Comparison of ENCODE assay signal across 12 mouse cellular contexts in the genomic region with DNA sequence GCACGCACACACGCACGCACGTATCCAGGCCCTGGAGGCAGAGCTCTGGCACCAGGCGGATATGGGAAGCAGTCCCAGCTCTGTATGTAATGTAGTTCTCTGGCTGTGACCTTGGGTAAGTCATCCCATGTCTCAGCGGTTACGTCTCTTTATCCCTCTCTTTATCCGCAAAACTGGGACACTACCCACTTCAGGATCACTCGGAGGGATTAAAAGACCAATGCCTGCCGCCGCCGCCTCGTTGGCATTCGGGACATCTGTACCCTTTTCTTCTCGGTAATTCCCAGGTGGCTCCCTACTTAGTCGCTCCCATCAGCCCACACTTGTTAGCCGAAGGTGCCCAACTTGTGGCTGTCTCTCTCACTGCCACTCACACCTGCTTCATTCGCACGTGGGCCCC. TPM values are rescaled to one million over a fixed set of nuclear protein-coding genes. Genes with fewer than 3 reads are reported as not detected.
DNase-seq lines count a peak whose midpoint lies in the region; ATAC-seq and TF ChIP-seq lines count a peak whose summit lies in the region.
"Had no signal": no experiment of that assay in that cellular context is flagged by ENCODE, and none has a peak within 500 bp of the region (broad histone marks: within the 10 kb centered on the region; RNA-seq: fewer than 3 reads in every experiment).

No protein-coding gene starts in this region.

- no peaks in the 10 kb centered on the region for H3K9me3 ChIP-seq in hindbrain, embryonic 12.5 days (replicated peaks)
- H3K9me3 ChIP-seq in hindbrain, embryonic 14.5 days (ENCODE audit: control insufficient read depth, low read length): no peaks in the 10 kb centered on the region
- H3K9me3 ChIP-seq in E14TG2a.4 (ENCODE audit: low read length): no peaks in the 10 kb centered on the region
- no peaks in the 10 kb centered on the region for H3K9me3 ChIP-seq in embryonic facial prominence, embryonic 10.5 days
- no peaks in the 10 kb centered on the region for H3K9me3 ChIP-seq in midbrain, embryonic 12.5 days

- TF ChIP-seq CTCF in E14TG2a.4 (conservative IDR thresholded peaks at IDR 0.05; ENCODE audit: low read length): no peak

- DNase-seq in hindbrain, embryonic 14.5 days (ENCODE audit: low spot score): no peak
- DNase-seq in embryonic facial prominence, embryonic 10.5 days (ENCODE audit: low spot score): no peak
- no peak for DNase-seq in cerebellum, adult 8-10 months
- no peak for DNase-seq in embryo, embryonic 10.5 days (ENCODE audit: low spot score)
- no peak for DNase-seq in gastrocnemius, adult 8-10 months (ENCODE audit: low spot score in 2 of 2)
- DNase-seq: cerebellum, adult 9-10 months; heart, adult 2 months; heart, postnatal 36 days; right cerebral cortex, postnatal 4 days had no signal

- H3K4me3 ChIP-seq in hindbrain, embryonic 12.5 days: no peak overlapping the region
- no peak overlapping the region for H3K4me3 ChIP-seq in hindbrain, embryonic 14.5 days (replicated peaks; ENCODE audit: low read length)
- peak overlapping the region; percentile 48 for H3K4me3 ChIP-seq in E14TG2a.4 (replicated peaks; ENCODE audit: low read length)
- H3K4me3 ChIP-seq in embryonic facial prominence, embryonic 10.5 days: no peak overlapping the region
- no peak overlapping the region for H3K4me3 ChIP-seq in midbrain, embryonic 12.5 days
- H3K4me3 ChIP-seq: heart, adult 2 months had no signal

- H3K4me1 ChIP-seq in hindbrain, embryonic 12.5 days: peaks cover 54% of the 10 kb centered on the region
- H3K4me1 ChIP-seq in hindbrain, embryonic 14.5 days (replicated peaks; ENCODE audit: control insufficient read depth, insufficient read depth, low read length): peaks cover 10% of the 10 kb centered on the region
- peaks cover 77% of the 10 kb centered on the region for H3K4me1 ChIP-seq in E14TG2a.4 (replicated peaks; ENCODE audit: low read depth, low read length)
- peaks cover 72% of the 10 kb centered on the region for H3K4me1 ChIP-seq in embryonic facial prominence, embryonic 10.5 days
- H3K4me1 ChIP-seq in midbrain, embryonic 12.5 days: peaks cover 59% of the 10 kb centered on the region

- H3K4me2 ChIP-seq in hindbrain, embryonic 12.5 days (replicated peaks): no peak overlapping the region
- no peak overlapping the region for H3K4me2 ChIP-seq in hindbrain, embryonic 14.5 days (replicated peaks)
- H3K4me2 ChIP-seq in midbrain, embryonic 12.5 days (replicated peaks): no peak overlapping the region

- H3K36me3 ChIP-seq in hindbrain, embryonic 12.5 days: peaks cover 17% of the 10 kb centered on the region
- H3K36me3 ChIP-seq in hindbrain, embryonic 14.5 days (replicated peaks; ENCODE audit: control insufficient read depth, insufficient read depth): no peaks in the 10 kb centered on the region
- peaks cover 65% of the 10 kb centered on the region for H3K36me3 ChIP-seq in E14TG2a.4 (ENCODE audit: insufficient read depth, low read length)
- peaks cover 84% of the 10 kb centered on the region for H3K36me3 ChIP-seq in embryonic facial prominence, embryonic 10.5 days (replicated peaks)
- peaks cover 30% of the 10 kb centered on the region for H3K36me3 ChIP-seq in midbrain, embryonic 12.5 days

- H3K9ac ChIP-seq in hindbrain, embryonic 12.5 days: no peak overlapping the region
- no peak overlapping the region for H3K9ac ChIP-seq in hindbrain, embryonic 14.5 days
- no peak overlapping the region for H3K9ac ChIP-seq in midbrain, embryonic 12.5 days (replicated peaks)

- 0 out of 2 replicates have a peak overlapping the region, but pooled peaks have one; percentile 31 for H3K27ac ChIP-seq in hindbrain, embryonic 12.5 days
- no peak overlapping the region for H3K27ac ChIP-seq in hindbrain, embryonic 14.5 days
- H3K27ac ChIP-seq in embryonic facial prominence, embryonic 10.5 days (replicated peaks): peak overlapping the region; percentile 89; the same call in 1 of the 2 replicates
- peak overlapping the region; percentile 69 for H3K27ac ChIP-seq in midbrain, embryonic 12.5 days (replicated peaks)
- H3K27ac ChIP-seq: heart, adult 2 months had no signal

- no peaks in the 10 kb centered on the region for H3K27me3 ChIP-seq in hindbrain, embryonic 12.5 days
- H3K27me3 ChIP-seq in hindbrain, embryonic 14.5 days (ENCODE audit: control insufficient read depth, insufficient read depth, low read length): 0 out of 2 replicates have a peak, but pooled peaks cover 4% of the 10 kb centered on the region
- no peaks in the 10 kb centered on the region for H3K27me3 ChIP-seq in E14TG2a.4 (ENCODE audit: insufficient read depth, low read length)
- no peaks in the 10 kb centered on the region for H3K27me3 ChIP-seq in embryonic facial prominence, embryonic 10.5 days (replicated peaks; ENCODE audit: low read depth, poor library complexity, severe bottlenecking)
- H3K27me3 ChIP-seq in midbrain, embryonic 12.5 days: no peaks in the 10 kb centered on the region

- ATAC-seq in hindbrain, embryonic 12.5 days (ENCODE audit: low FRiP score): no peak
- ATAC-seq in hindbrain, embryonic 14.5 days (ENCODE audit: low FRiP score): no peak
- ATAC-seq in midbrain, embryonic 12.5 days (ENCODE audit: low FRiP score, low read depth): no peak

- 51% methylated on average over 19 of the region's 19 CpGs for WGBS in hindbrain, embryonic 12.5 days
- WGBS in hindbrain, embryonic 14.5 days: 37% methylated on average over 19 of the region's 19 CpGs
- WGBS in embryonic facial prominence, embryonic 10.5 days: 51% methylated on average over 19 of the region's 19 CpGs
- WGBS in midbrain, embryonic 12.5 days: 19% methylated on average over 19 of the region's 19 CpGs

RNA-seq across cellular contexts. Expression of a gene that starts 35.2 kb away (rescaled TPM):
- polyA plus RNA-seq in hindbrain, embryonic 12.5 days (2016; fragmentation: Nextera tagmentation; extraction: Ambion mirVana): 40.6 and 41.7 TPM in 2 replicates
- 34.3 and 35.1 TPM in 2 replicates for polyA plus RNA-seq in hindbrain, embryonic 14.5 days (2014; fragmentation: Nextera tagmentation; extraction: Ambion mirVana)
- 26.9 and 28.1 TPM in 2 replicates for polyA plus RNA-seq in embryonic facial prominence, embryonic 10.5 days (2016; fragmentation: Nextera tagmentation; extraction: Ambion mirVana)
- polyA plus RNA-seq in midbrain, embryonic 12.5 days (2016; fragmentation: Nextera tagmentation; extraction: Ambion mirVana): 34.5 and 35.3 TPM in 2 replicates
- total RNA-seq in gastrocnemius, adult 8-10 months (2022): 1 to 10 TPM; 5.9 to 7.8 (median 6.6) TPM

RNA-seq across cellular contexts. Expression of a gene that starts 54.8 kb away (rescaled TPM):
- polyA plus RNA-seq in hindbrain, embryonic 12.5 days (2016; fragmentation: Nextera tagmentation; extraction: Ambion mirVana): 15.0 and 20.9 TPM in 2 replicates
- 7.5 and 7.7 TPM in 2 replicates for polyA plus RNA-seq in hindbrain, embryonic 14.5 days (2014; fragmentation: Nextera tagmentation; extraction: Ambion mirVana)
- 21.0 and 25.1 TPM in 2 replicates for polyA plus RNA-seq in embryonic facial prominence, embryonic 10.5 days (2016; fragmentation: Nextera tagmentation; extraction: Ambion mirVana)
- polyA plus RNA-seq in midbrain, embryonic 12.5 days (2016; fragmentation: Nextera tagmentation; extraction: Ambion mirVana): 7.6 and 11.7 TPM in 2 replicates
- total RNA-seq in gastrocnemius, adult 8-10 months (2022): 1 to 10 TPM in 1 of 4 experiments, under 1 TPM in 3; 0.32 to 1.4 (median 0.55) TPM
